Mouse (Mus musculus) lung, adult 10 weeks (tissue): Measurements from ENCODE around the gene Tmsb15a. TPM values are rescaled to one million over a fixed set of nuclear protein-coding genes. Genes with fewer than 3 reads are reported as not detected.

ENCODE experiments used
- polyA plus RNA-seq: library from polyadenylated mRNA; stranded (reverse); fragments of 350-450 nt; fragmentation: Illumina TruSeq; extraction: RNeasy Lipid Tissue Mini Kit (QIAGEN cat#74804); gene quantifications from one replicate; pipeline ENCODE4 v1.2.3, GENCODE M21; 2014; ENCODE audit warnings: low read depth, low replicate concordance; ENCODE audit not compliant: insufficient read depth

The Tmsb15a gene
- not detected for polyA plus RNA-seq

GRCm38 (mm10) chrX:135725161-135725560 lies at the start of gene Tmsb15a:
Gene Tmsb15a (minus strand): TSS chrX:135725261.

GRCm38 (mm10) chrX:135742304-135743055 lies 17.4 kb upstream of the Tmsb15a start, which contains the start of the genes Armcx5 and Gprasp1:
Gene Armcx5 (plus strand): TSS chrX:135742733.
Gene Gprasp1 (plus strand): TSS chrX:135742733.

GRCm38 (mm10) chrX:135693633-135694032 lies 31.4 kb downstream of the Tmsb15a start, which contains the start of gene Tcp11x2:
Gene Tcp11x2 (minus strand): TSS chrX:135693790.

Other genes starting within 250 kb of the Tmsb15a start
- gene AV320801, start 230.7 kb downstream of the Tmsb15a start, polyA plus RNA-seq: not detected
- gene Nxf7, start 126.5 kb downstream of the Tmsb15a start, polyA plus RNA-seq: 0.27 TPM
- not detected for gene Prame, start 97.6 kb downstream of the Tmsb15a start, polyA plus RNA-seq
- not detected for gene Tcp11x2, start 31.5 kb downstream of the Tmsb15a start, polyA plus RNA-seq
- 2.8 TPM for gene Armcx5, start 17.5 kb upstream of the Tmsb15a start, polyA plus RNA-seq
- gene Gprasp1, start 17.5 kb upstream of the Tmsb15a start, polyA plus RNA-seq: 9.2 TPM
- gene Bhlhb9, start 72.3 kb upstream of the Tmsb15a start, polyA plus RNA-seq: 5.2 TPM
- 0.95 TPM for gene Gprasp2, start 113.8 kb upstream of the Tmsb15a start, polyA plus RNA-seq